Mouse (Mus musculus): ENCODE measurements around the gene Gm4871. TPM values are rescaled to one million over a fixed set of nuclear protein-coding genes. Genes with fewer than 3 reads are reported as not detected.
A peak's percentile ranks its signal among the peaks of the same experiment; 100 is the strongest.

Gene Gm4871
- total RNA-seq, 2 experiments from 2014 or later, result not detected

GRCm38 (mm10) chr5:145004495-145004894 is 28.1 kb downstream of the Gm4871 start:
- no peak for DNase-seq (ENCODE audit: low spot score in 2 of 2)
- intact Hi-C loops (cut with DNase I), result no loop called here

- no peak for DNase-seq (ENCODE audit: low spot score in 2 of 2)
- intact Hi-C loops (cut with DNase I), result no loop called here
These were observed 29.2 kb downstream of the Gm4871 start for GRCm38 (mm10) chr5:145003362-145003761.

GRCm38 (mm10) chr5:144998491-144998890 is 34.1 kb downstream of the Gm4871 start:
- no peak for DNase-seq (ENCODE audit: low spot score in 2 of 2)
- intact Hi-C loops (cut with DNase I), result no loop called here

GRCm38 (mm10) chr5:144990481-144990880 is 42.1 kb downstream of the Gm4871 start:
- intact Hi-C loops (cut with DNase I), result no loop called here
- no peak for DNase-seq (ENCODE audit: low spot score in 2 of 2)

- intact Hi-C loops (cut with DNase I), result no loop called here
- no peak for DNase-seq (ENCODE audit: low spot score in 2 of 2)
These were observed 42.5 kb downstream of the Gm4871 start for GRCm38 (mm10) chr5:144990051-144990450.

GRCm38 (mm10) chr5:144989061-144989405 is 43.5 kb downstream of the Gm4871 start:
- no peak for DNase-seq (ENCODE audit: low spot score in 2 of 2)
- intact Hi-C loops (cut with DNase I), result loop anchor here (2.0 kb wide), 2 partner anchors 104 to 112 kb away; no protein-coding TSS in a partner anchor

GRCm38 (mm10) chr5:144988340-144989060 is 44.1 kb downstream of the Gm4871 start:
- intact Hi-C loops (cut with DNase I), result loop anchor here (2.0 kb wide), 2 partner anchors 104 to 112 kb away; no protein-coding TSS in a partner anchor
- DNase-seq (ENCODE audit: low spot score in 2 of 2), result peak; percentile 60 to 81

GRCm38 (mm10) chr5:144987561-144987960 is 45.0 kb downstream of the Gm4871 start:
- intact Hi-C loops (cut with DNase I), result no loop called here

GRCm38 (mm10) chr5:144984839-144985238 is 47.7 kb downstream of the Gm4871 start:
- intact Hi-C loops (cut with DNase I), result no loop called here
- no peak for DNase-seq (ENCODE audit: low spot score in 2 of 2)

More at GRCm38 (mm10) chr5:144987561-144987960, 45.0 kb downstream of the Gm4871 start:
- DNase-seq (ENCODE audit: low spot score in 2 of 2), result no peak

GRCm38 (mm10) chr5:144983227-144983626 is 49.3 kb downstream of the Gm4871 start:
- DNase-seq (ENCODE audit: low spot score in 2 of 2), result no peak
- intact Hi-C loops (cut with DNase I), result no loop called here

Other genes with a start within 250 kb of the Gm4871 start
- gene Smurf1, start 66.9 kb downstream of the Gm4871 start, total RNA-seq (2021), result 10 to 100 TPM; 33.2 to 36.9 TPM
- not detected for gene 1700018F24Rik, start 10.2 kb upstream of the Gm4871 start, total RNA-seq (2021)
- gene Arpc1a, start 51.1 kb upstream of the Gm4871 start, total RNA-seq (2021), result 100 to 1,000 TPM; 203 to 205 TPM
- not detected for gene Kpna7, start 51.3 kb upstream of the Gm4871 start, total RNA-seq (2021)
- 10 to 100 TPM; 23.0 to 25.1 TPM for gene Arpc1b, start 81.5 kb upstream of the Gm4871 start, total RNA-seq (2021)
- gene Pdap1, start 107.5 kb upstream of the Gm4871 start, total RNA-seq (2021), result 10 to 100 TPM; 89.7 to 91.5 TPM
- gene Bud31, start 107.6 kb upstream of the Gm4871 start, total RNA-seq (2021), result 10 to 100 TPM; 81.0 to 85.3 TPM
- 10 to 100 TPM; 18.8 to 19.8 TPM for gene Ptcd1, start 134.4 kb upstream of the Gm4871 start, total RNA-seq (2021)
- gene Cpsf4, start 134.5 kb upstream of the Gm4871 start, total RNA-seq (2021), result 10 to 100 TPM; 21.4 to 21.7 TPM
- 100 to 1,000 TPM; 262 to 266 TPM for gene Atp5j2, start 159.3 kb upstream of the Gm4871 start, total RNA-seq (2021)
- gene Zkscan14, start 169.1 kb upstream of the Gm4871 start, total RNA-seq (2021), result 10 to 100 TPM; 11.5 to 12.6 TPM
- 10 to 100 TPM; 10.2 to 11.7 TPM for gene Zkscan5, start 171.8 kb upstream of the Gm4871 start, total RNA-seq (2021)
- 10 to 100 TPM; 29.9 to 32.5 TPM for gene Zfp655, start 199.0 kb upstream of the Gm4871 start, total RNA-seq (2021)
- gene Zscan25, start 247.7 kb upstream of the Gm4871 start, total RNA-seq (2021), result 10 to 100 TPM; 17.2 to 19.1 TPM

Data from left cerebral cortex, postnatal 25 days (tissue).